Mouse (Mus musculus) small intestine, adult 2 months (tissue): ENCODE data around the gene Stard5.

Experiments
- CTCF ChIP-seq: fragments of 200-500 bp; IDR thresholded peaks from 2 replicates; pipeline ENCODE4 v1.5.1; 2012; ENCODE audit warnings: low read depth, mild to moderate bottlenecking, control low read depth, inconsistent platforms, low read length, moderate library complexity, mixed read lengths; ENCODE audit not compliant: insufficient replicate concordance, insufficient read length; ENCODE audit errors: extremely low read depth
- POLR2A ChIP-seq: fragments of 200-500 bp; IDR thresholded peaks from 2 replicates; pipeline ENCODE4 v1.6.1; 2012; ENCODE audit warnings: low read depth, mild to moderate bottlenecking, control low read depth, inconsistent platforms, low read length, moderate library complexity

DNA sequence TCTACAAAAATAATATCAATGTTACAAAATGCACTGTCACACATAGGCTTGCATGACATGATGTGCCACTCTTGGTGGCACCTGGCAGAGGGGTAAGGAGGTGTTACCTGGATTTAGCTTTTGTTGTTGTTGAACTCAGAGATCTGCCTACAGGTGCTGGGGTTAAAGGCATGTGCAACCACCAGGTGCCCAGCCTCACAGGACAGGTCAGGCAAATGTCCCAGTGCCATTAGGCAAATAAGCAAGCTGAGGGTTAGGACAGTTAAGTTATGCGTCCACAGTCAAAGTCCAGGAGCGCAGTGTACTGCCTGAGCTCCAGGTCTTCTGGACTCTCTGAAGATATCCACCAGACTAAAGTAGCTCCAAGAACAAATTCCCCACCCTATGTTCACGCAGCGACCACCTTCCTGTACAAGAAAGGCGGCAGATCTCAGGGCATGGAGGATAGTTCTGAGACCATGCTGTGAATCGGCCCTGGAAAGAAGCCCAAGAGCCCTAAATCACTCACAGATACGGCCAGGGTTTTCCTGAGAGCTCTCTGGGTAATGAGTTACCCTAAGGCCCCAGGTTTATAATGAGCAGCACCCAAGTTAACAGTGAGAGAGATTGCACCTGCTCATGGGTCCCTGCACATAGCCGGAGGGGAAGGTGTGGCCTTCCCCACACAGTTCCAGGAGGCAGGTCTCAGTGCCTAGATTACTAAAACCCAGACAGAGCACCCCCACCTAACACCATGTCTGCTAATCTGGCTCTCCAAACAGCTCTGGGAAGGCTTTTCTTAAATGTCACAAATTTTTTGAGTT lies 6.2 kb downstream of the Stard5 start:
- TF ChIP-seq POLR2A (no peak), CTCF (no peak)
